Mouse (Mus musculus): ENCODE measurements around the gene Bbc3.

Bbc3 gene

GRCm38 (mm10) chr7:16345297-16345696, 37.1 kb downstream of the Bbc3 start:
- Histone ChIP-seq H3K36me3 (ENCODE audit: insufficient read depth, low read length) (peaks cover 91% of the 10 kb centered on the region), H3K27me3 (ENCODE audit: insufficient read depth, low read length) (no peaks in the 10 kb centered on the region), H3K4me3 (replicated peaks; ENCODE audit: low read length) (no peak overlapping the region), H3K9me3 (ENCODE audit: low read length) (no peaks in the 10 kb centered on the region), H3K4me1 (replicated peaks; ENCODE audit: low read depth, low read length) (peaks cover 41% of the 10 kb centered on the region)
- TF ChIP-seq NANOG (IDR thresholded peaks at IDR 0.05; ENCODE audit: borderline replicate concordance, low read length) (no peak), CTCF (conservative IDR thresholded peaks at IDR 0.05; ENCODE audit: low read length) (no peak), POU5F1 (IDR thresholded peaks at IDR 0.05; ENCODE audit: borderline replicate concordance, low read length) (no peak)

DNA sequence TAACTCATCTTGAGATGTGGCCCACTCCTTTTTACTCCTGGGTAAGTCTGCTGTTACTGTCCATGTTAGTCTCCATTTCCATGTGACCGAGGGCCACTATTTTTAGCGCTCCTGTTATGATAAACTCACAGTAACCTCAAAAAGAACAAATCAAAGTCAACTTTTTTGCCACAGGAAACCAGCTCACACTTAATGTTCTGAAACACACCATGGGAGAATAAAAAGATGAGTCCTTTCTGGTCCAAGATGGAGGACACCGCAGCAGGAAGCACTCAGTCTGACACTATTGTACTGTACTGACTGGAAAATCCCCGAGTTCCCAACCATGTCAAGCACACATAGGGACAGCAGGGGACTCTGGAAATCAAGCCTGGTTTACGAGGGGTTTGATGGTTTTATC, 41.8 kb downstream of the Bbc3 start:
- H3K36me3 ChIP-seq (ENCODE audit: insufficient read depth, low read length), result peaks cover 86% of the 10 kb centered on the region
- TF ChIP-seq NANOG (IDR thresholded peaks at IDR 0.05; ENCODE audit: borderline replicate concordance, low read length) (no peak), CTCF (conservative IDR thresholded peaks at IDR 0.05; ENCODE audit: low read length) (no peak), POU5F1 (IDR thresholded peaks at IDR 0.05; ENCODE audit: borderline replicate concordance, low read length) (no peak)
- H3K4me3 ChIP-seq (replicated peaks; ENCODE audit: low read length), result no peak overlapping the region
- peaks cover 33% of the 10 kb centered on the region for H3K4me1 ChIP-seq (replicated peaks; ENCODE audit: low read depth, low read length)
- no peaks in the 10 kb centered on the region for H3K9me3 ChIP-seq (ENCODE audit: low read length)
- no peaks in the 10 kb centered on the region for H3K27me3 ChIP-seq (ENCODE audit: insufficient read depth, low read length)

DNA sequence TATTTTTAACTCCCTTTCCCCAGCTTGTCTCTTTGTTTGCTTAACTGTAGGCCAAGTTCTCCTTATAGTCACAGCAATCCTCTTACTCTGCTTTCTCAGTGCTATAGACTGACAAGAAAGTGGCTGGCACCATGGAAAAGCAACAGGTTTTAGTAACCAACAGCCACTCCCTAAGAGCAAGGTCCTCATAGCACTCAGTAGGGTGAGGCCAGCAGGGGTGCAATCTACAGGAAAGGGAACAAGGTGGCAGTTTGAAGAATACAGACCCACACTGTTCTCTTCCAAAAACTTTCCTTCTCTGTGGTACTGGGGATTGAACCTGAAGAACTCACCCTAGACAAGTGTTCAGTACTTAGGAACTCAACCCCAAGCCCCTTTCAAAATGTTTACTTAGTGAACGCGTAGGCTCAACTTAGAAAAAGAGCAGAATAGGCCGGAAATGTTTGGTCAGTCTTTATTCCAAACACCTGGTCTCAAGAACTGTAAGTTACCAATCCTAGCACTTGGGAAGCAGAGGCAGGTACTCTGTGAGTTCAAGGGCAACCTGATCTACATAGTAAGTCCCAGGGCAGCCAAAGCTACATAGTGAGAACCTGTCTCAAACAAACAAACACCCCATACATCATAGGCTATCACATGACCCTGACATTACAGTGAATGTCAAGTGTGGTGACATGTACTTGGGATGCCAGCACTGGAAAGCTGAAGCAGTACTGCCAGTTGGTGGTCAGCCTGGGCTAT, 47.8 kb downstream of the Bbc3 start:
- Histone ChIP-seq H3K9me3 (ENCODE audit: low read length) (no peaks in the 10 kb centered on the region), H3K4me3 (replicated peaks; ENCODE audit: low read length) (no peak overlapping the region), H3K36me3 (ENCODE audit: insufficient read depth, low read length) (peaks cover 88% of the 10 kb centered on the region), H3K27me3 (ENCODE audit: insufficient read depth, low read length) (no peaks in the 10 kb centered on the region), H3K4me1 (replicated peaks; ENCODE audit: low read depth, low read length) (peaks cover 43% of the 10 kb centered on the region)
- TF ChIP-seq NANOG (IDR thresholded peaks at IDR 0.05; ENCODE audit: borderline replicate concordance, low read length), result no peak
- TF ChIP-seq POU5F1 (IDR thresholded peaks at IDR 0.05; ENCODE audit: borderline replicate concordance, low read length), result no peak
- TF ChIP-seq CTCF (conservative IDR thresholded peaks at IDR 0.05; ENCODE audit: low read length), result no peak

- Histone ChIP-seq H3K27me3 (ENCODE audit: insufficient read depth, low read length) (no peaks in the 10 kb centered on the region), H3K36me3 (ENCODE audit: insufficient read depth, low read length) (peaks cover 88% of the 10 kb centered on the region), H3K9me3 (ENCODE audit: low read length) (no peaks in the 10 kb centered on the region), H3K4me3 (replicated peaks; ENCODE audit: low read length) (no peak overlapping the region), H3K4me1 (replicated peaks; ENCODE audit: low read depth, low read length) (peaks cover 58% of the 10 kb centered on the region)
- TF ChIP-seq POU5F1 (IDR thresholded peaks at IDR 0.05; ENCODE audit: borderline replicate concordance, low read length), result no peak
- no peak for TF ChIP-seq NANOG (IDR thresholded peaks at IDR 0.05; ENCODE audit: borderline replicate concordance, low read length)
- no peak for TF ChIP-seq CTCF (conservative IDR thresholded peaks at IDR 0.05; ENCODE audit: low read length)
Observed at GRCm38 (mm10) chr7:16357602-16358001, 49.4 kb downstream of the Bbc3 start.

GRCm38 (mm10) chr7:16364319-16364718, 56.1 kb downstream of the Bbc3 start:
- Histone ChIP-seq H3K9me3 (ENCODE audit: low read length) (no peaks in the 10 kb centered on the region), H3K4me3 (replicated peaks; ENCODE audit: low read length) (0 out of 2 replicates have a peak overlapping the region, but pooled peaks have one; percentile 32), H3K27me3 (ENCODE audit: insufficient read depth, low read length) (no peaks in the 10 kb centered on the region), H3K4me1 (replicated peaks; ENCODE audit: low read depth, low read length) (peaks cover 87% of the 10 kb centered on the region), H3K36me3 (ENCODE audit: insufficient read depth, low read length) (peaks cover 99% of the 10 kb centered on the region)
- TF ChIP-seq POU5F1 (IDR thresholded peaks at IDR 0.05; ENCODE audit: borderline replicate concordance, low read length), result no peak
- TF ChIP-seq NANOG (IDR thresholded peaks at IDR 0.05; ENCODE audit: borderline replicate concordance, low read length), result no peak
- no peak for TF ChIP-seq CTCF (conservative IDR thresholded peaks at IDR 0.05; ENCODE audit: low read length)

- no peaks in the 10 kb centered on the region for H3K9me3 ChIP-seq (ENCODE audit: low read length)
- H3K27me3 ChIP-seq (ENCODE audit: insufficient read depth, low read length), result no peaks in the 10 kb centered on the region
- TF ChIP-seq NANOG (IDR thresholded peaks at IDR 0.05; ENCODE audit: borderline replicate concordance, low read length), result peak; percentile 96
- TF ChIP-seq POU5F1 (IDR thresholded peaks at IDR 0.05; ENCODE audit: borderline replicate concordance, low read length), result peak; percentile 92
- TF ChIP-seq CTCF (conservative IDR thresholded peaks at IDR 0.05; ENCODE audit: low read length), result no peak
- peaks cover 90% of the 10 kb centered on the region for H3K4me1 ChIP-seq (replicated peaks; ENCODE audit: low read depth, low read length)
- peak overlapping the region; percentile 32; the same call in 1 of the 2 replicates for H3K4me3 ChIP-seq (replicated peaks; ENCODE audit: low read length)
- H3K36me3 ChIP-seq (ENCODE audit: insufficient read depth, low read length), result peaks cover 99% of the 10 kb centered on the region
Observed at GRCm38 (mm10) chr7:16364901-16365500, 56.8 kb downstream of the Bbc3 start.

GRCm38 (mm10) chr7:16366133-16366646, 58.0 kb downstream of the Bbc3 start:
- no peaks in the 10 kb centered on the region for H3K9me3 ChIP-seq (ENCODE audit: low read length)
- no peak for TF ChIP-seq NANOG (IDR thresholded peaks at IDR 0.05; ENCODE audit: borderline replicate concordance, low read length)
- TF ChIP-seq POU5F1 (IDR thresholded peaks at IDR 0.05; ENCODE audit: borderline replicate concordance, low read length), result no peak
- TF ChIP-seq CTCF (conservative IDR thresholded peaks at IDR 0.05; ENCODE audit: low read length), result no peak
- H3K27me3 ChIP-seq (ENCODE audit: insufficient read depth, low read length), result no peaks in the 10 kb centered on the region
- peak overlapping the region; percentile 30 for H3K4me3 ChIP-seq (replicated peaks; ENCODE audit: low read length)
- H3K4me1 ChIP-seq (replicated peaks; ENCODE audit: low read depth, low read length), result peaks cover 90% of the 10 kb centered on the region
- peaks cover 99% of the 10 kb centered on the region for H3K36me3 ChIP-seq (ENCODE audit: insufficient read depth, low read length)

GRCm38 (mm10) chr7:16366669-16367068, 58.5 kb downstream of the Bbc3 start:
- Histone ChIP-seq H3K4me3 (replicated peaks; ENCODE audit: low read length) (peak overlapping the region; percentile 30; the same call in 1 of the 2 replicates), H3K27me3 (ENCODE audit: insufficient read depth, low read length) (no peaks in the 10 kb centered on the region), H3K36me3 (ENCODE audit: insufficient read depth, low read length) (peaks cover 97% of the 10 kb centered on the region), H3K4me1 (replicated peaks; ENCODE audit: low read depth, low read length) (peaks cover 86% of the 10 kb centered on the region), H3K9me3 (ENCODE audit: low read length) (no peaks in the 10 kb centered on the region)
- TF ChIP-seq CTCF (conservative IDR thresholded peaks at IDR 0.05; ENCODE audit: low read length), result no peak
- no peak for TF ChIP-seq POU5F1 (IDR thresholded peaks at IDR 0.05; ENCODE audit: borderline replicate concordance, low read length)
- no peak for TF ChIP-seq NANOG (IDR thresholded peaks at IDR 0.05; ENCODE audit: borderline replicate concordance, low read length)

Data from E14TG2a.4 (cell line).